Mouse (Mus musculus): ENCODE measurements around the gene Serpine1. TPM values are rescaled to one million over a fixed set of nuclear protein-coding genes. Genes with fewer than 3 reads are reported as not detected.

The Serpine1 gene
- polyA plus RNA-seq, 1 experiment from 2014 or later = 0.14 TPM

GRCm38 (mm10) chr5:137110863-137111262 is 38.8 kb upstream of the Serpine1 start:
- Histone ChIP-seq H3K9ac (ENCODE audit: low read depth, low read length) (no peak overlapping the region), H3K27ac (ENCODE audit: low read depth, low read length) (no peak overlapping the region), H3K4me1 (ENCODE audit: control insufficient read depth, insufficient read depth, low read depth, low read length) (no peaks in the 10 kb centered on the region; the same call in 1 of the 2 replicates), H3K9me3 (ENCODE audit: control insufficient read depth, low read length) (no peaks in the 10 kb centered on the region), H3K4me2 (ENCODE audit: low read length) (no peak overlapping the region), H3K27me3 (replicated peaks; ENCODE audit: control insufficient read depth, insufficient read depth, low read length) (no peaks in the 10 kb centered on the region), H3K4me3 (ENCODE audit: low read length) (no peak overlapping the region), H3K36me3 (ENCODE audit: control insufficient read depth, insufficient read depth, low read length) (no peaks in the 10 kb centered on the region)
- no peak for ATAC-seq
- WGBS = 93% methylated on average over 12 of the region's 12 CpGs

DNA sequence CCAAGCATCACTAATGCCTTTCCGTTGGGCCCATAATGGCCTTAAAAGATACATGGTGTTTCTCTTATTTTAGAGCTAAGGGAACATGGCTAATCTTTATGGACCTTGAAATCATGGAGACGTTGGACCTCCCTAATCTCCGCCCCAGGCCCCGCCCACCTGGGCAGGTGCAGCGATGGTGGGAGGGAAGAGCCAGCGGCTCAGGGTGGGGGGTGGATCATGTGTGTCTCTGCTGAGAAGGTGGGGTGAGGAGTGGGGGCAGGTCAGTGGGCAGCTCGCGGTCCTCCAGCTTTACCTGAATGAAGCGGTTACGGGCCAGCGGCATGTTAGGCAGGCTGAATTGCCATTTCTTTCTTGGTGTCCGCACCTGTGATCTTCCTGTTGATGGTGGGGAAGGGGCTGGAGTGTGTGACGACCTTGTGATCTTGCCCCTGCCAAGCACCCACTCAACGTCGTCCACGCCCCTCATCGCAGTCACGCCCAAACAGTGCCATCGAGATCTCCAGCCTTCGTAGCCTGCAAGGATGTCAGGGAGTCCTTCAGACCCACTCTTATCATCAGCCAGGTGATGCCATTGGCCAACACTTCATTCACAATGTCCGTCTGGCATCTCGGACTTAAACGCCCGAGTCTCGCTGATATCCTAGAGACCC is 38.0 kb upstream of the Serpine1 start:
- 59% methylated on average over 25 of the region's 25 CpGs for WGBS

GRCm38 (mm10) chr5:137108111-137108510 is 36.0 kb upstream of the Serpine1 start:
- 58% methylated on average over 6 of the region's 6 CpGs for WGBS

More for the DNA sequence above, 38.0 kb upstream of the Serpine1 start:
- Histone ChIP-seq H3K27me3 (replicated peaks; ENCODE audit: control insufficient read depth, insufficient read depth, low read length) (no peaks in the 10 kb centered on the region), H3K9me3 (ENCODE audit: control insufficient read depth, low read length) (no peaks in the 10 kb centered on the region), H3K36me3 (ENCODE audit: control insufficient read depth, insufficient read depth, low read length) (no peaks in the 10 kb centered on the region), H3K4me3 (ENCODE audit: low read length) (no peak overlapping the region), H3K4me2 (ENCODE audit: low read length) (no peak overlapping the region), H3K4me1 (ENCODE audit: control insufficient read depth, insufficient read depth, low read depth, low read length) (no peaks in the 10 kb centered on the region), H3K9ac (ENCODE audit: low read depth, low read length) (no peak overlapping the region), H3K27ac (ENCODE audit: low read depth, low read length) (no peak overlapping the region)
- no peak for ATAC-seq

GRCm38 (mm10) chr5:137107670-137108069 is 35.6 kb upstream of the Serpine1 start:
- Histone ChIP-seq H3K9me3 (ENCODE audit: control insufficient read depth, low read length) (no peaks in the 10 kb centered on the region), H3K36me3 (ENCODE audit: control insufficient read depth, insufficient read depth, low read length) (no peaks in the 10 kb centered on the region), H3K9ac (ENCODE audit: low read depth, low read length) (no peak overlapping the region), H3K4me1 (ENCODE audit: control insufficient read depth, insufficient read depth, low read depth, low read length) (no peaks in the 10 kb centered on the region), H3K4me3 (ENCODE audit: low read length) (no peak overlapping the region), H3K27me3 (replicated peaks; ENCODE audit: control insufficient read depth, insufficient read depth, low read length) (no peaks in the 10 kb centered on the region), H3K27ac (ENCODE audit: low read depth, low read length) (no peak overlapping the region), H3K4me2 (ENCODE audit: low read length) (no peak overlapping the region)
- ATAC-seq = no peak
- 81% methylated on average over 8 of the region's 8 CpGs for WGBS

More at GRCm38 (mm10) chr5:137108111-137108510, 36.0 kb upstream of the Serpine1 start:
- Histone ChIP-seq H3K9me3 (ENCODE audit: control insufficient read depth, low read length) (no peaks in the 10 kb centered on the region), H3K27me3 (replicated peaks; ENCODE audit: control insufficient read depth, insufficient read depth, low read length) (no peaks in the 10 kb centered on the region), H3K9ac (ENCODE audit: low read depth, low read length) (no peak overlapping the region), H3K4me1 (ENCODE audit: control insufficient read depth, insufficient read depth, low read depth, low read length) (no peaks in the 10 kb centered on the region), H3K4me3 (ENCODE audit: low read length) (no peak overlapping the region), H3K27ac (ENCODE audit: low read depth, low read length) (no peak overlapping the region), H3K4me2 (ENCODE audit: low read length) (no peak overlapping the region), H3K36me3 (ENCODE audit: control insufficient read depth, insufficient read depth, low read length) (no peaks in the 10 kb centered on the region)
- no peak for ATAC-seq

GRCm38 (mm10) chr5:137107024-137107423 is 35.0 kb upstream of the Serpine1 start:
- ATAC-seq = peak; percentile 63; the same call in 1 of the 2 replicates
- no peaks in the 10 kb centered on the region for H3K9me3 ChIP-seq (ENCODE audit: control insufficient read depth, low read length)
- H3K4me2 ChIP-seq (ENCODE audit: low read length) = peak overlapping the region; percentile 39
- no peak overlapping the region for H3K27ac ChIP-seq (ENCODE audit: low read depth, low read length)
- no peaks in the 10 kb centered on the region for H3K36me3 ChIP-seq (ENCODE audit: control insufficient read depth, insufficient read depth, low read length)
- no peaks in the 10 kb centered on the region for H3K27me3 ChIP-seq (replicated peaks; ENCODE audit: control insufficient read depth, insufficient read depth, low read length)
- H3K9ac ChIP-seq (ENCODE audit: low read depth, low read length) = no peak overlapping the region; the same call in 1 of the 2 replicates
- 3% methylated on average over 6 of the region's 6 CpGs for WGBS
- H3K4me3 ChIP-seq (ENCODE audit: low read length) = no peak overlapping the region
- H3K4me1 ChIP-seq (ENCODE audit: control insufficient read depth, insufficient read depth, low read depth, low read length) = no peaks in the 10 kb centered on the region

DNA sequence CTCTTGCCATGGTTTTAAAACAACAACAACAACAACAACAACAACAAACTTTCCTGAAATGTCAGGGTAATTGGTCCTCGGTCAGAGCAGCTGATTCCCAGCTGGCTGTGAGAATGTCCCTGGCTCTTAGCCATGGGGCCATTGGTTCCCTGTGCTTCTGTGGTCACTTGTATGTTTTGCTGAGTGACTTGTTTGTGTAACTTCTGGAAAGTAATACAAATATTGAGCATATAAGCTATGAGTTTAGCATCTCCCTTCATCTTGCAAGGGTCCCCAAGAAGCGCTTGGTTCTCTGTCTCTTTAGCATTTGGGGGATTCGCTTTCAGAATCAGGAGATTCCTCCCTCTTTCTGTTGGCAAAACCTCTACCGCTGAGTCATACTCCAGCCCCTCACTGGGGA is 34.4 kb upstream of the Serpine1 start:
- 76% methylated on average over 4 of the region's 4 CpGs for WGBS
- Histone ChIP-seq H3K27ac (ENCODE audit: low read depth, low read length) (no peak overlapping the region), H3K27me3 (replicated peaks; ENCODE audit: control insufficient read depth, insufficient read depth, low read length) (no peaks in the 10 kb centered on the region), H3K36me3 (ENCODE audit: control insufficient read depth, insufficient read depth, low read length) (no peaks in the 10 kb centered on the region), H3K9me3 (ENCODE audit: control insufficient read depth, low read length) (no peaks in the 10 kb centered on the region), H3K4me1 (ENCODE audit: control insufficient read depth, insufficient read depth, low read depth, low read length) (no peaks in the 10 kb centered on the region), H3K4me2 (ENCODE audit: low read length) (no peak overlapping the region), H3K9ac (ENCODE audit: low read depth, low read length) (no peak overlapping the region), H3K4me3 (ENCODE audit: low read length) (no peak overlapping the region)
- ATAC-seq = no peak

- Histone ChIP-seq H3K36me3 (ENCODE audit: control insufficient read depth, insufficient read depth, low read length) (no peaks in the 10 kb centered on the region), H3K4me1 (ENCODE audit: control insufficient read depth, insufficient read depth, low read depth, low read length) (no peaks in the 10 kb centered on the region), H3K27ac (ENCODE audit: low read depth, low read length) (no peak overlapping the region), H3K4me2 (ENCODE audit: low read length) (no peak overlapping the region), H3K27me3 (replicated peaks; ENCODE audit: control insufficient read depth, insufficient read depth, low read length) (no peaks in the 10 kb centered on the region), H3K9ac (ENCODE audit: low read depth, low read length) (no peak overlapping the region), H3K9me3 (ENCODE audit: control insufficient read depth, low read length) (no peaks in the 10 kb centered on the region), H3K4me3 (ENCODE audit: low read length) (no peak overlapping the region)
- 98% methylated on average over 2 of the region's 2 CpGs for WGBS
- ATAC-seq = no peak
Observed at GRCm38 (mm10) chr5:137103969-137104368, 31.9 kb upstream of the Serpine1 start.

DNA sequence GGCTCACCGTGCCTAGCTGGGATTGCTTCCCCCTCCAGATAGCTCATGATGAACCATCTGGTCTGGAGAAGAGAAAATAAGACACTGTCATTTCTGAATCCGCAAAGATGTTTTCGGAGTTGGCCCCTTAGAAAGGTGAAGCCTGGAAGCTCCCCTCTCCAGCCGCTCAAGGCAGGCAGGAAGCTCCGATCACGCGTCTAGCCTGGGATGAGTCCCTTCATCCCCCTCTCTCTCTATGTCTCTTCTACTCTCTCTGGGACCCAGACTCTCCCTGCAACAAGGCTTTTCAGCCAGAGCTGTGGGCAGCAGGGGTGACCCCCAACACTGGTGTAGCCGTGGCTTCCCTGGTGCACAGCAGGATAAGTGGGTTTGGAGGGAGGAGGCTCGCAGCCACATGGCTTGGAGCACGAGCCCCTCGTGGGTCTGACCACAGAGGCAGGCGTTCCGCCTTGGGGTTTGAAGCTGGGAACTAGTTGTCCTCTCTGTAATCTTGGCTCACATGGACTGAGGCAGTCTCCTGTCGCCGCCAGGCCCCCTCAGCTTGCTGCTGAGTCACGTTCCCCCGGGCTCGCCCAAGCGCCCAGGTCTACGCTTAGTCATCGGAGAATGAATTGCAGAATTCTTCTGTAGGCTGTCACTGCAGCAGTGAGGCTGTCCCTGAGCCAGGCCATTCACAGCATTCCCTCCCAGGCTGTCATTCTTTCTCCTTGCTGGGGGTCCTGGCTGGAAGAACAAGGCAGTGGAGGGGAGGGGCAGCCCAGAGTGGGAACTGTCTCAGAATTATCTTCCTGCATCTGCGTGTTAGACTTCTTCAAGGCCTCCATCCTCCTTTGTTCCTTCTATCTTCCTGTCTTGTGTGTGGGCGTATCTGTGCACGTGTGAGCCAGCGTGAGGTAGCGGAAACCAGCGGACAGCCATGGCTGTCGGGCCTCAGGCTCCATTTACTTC is 30.8 kb upstream of the Serpine1 start:
- Histone ChIP-seq H3K9me3 (ENCODE audit: control insufficient read depth, low read length) (no peaks in the 10 kb centered on the region), H3K4me2 (ENCODE audit: low read length) (no peak overlapping the region; the same call in 1 of the 2 replicates), H3K4me3 (ENCODE audit: low read length) (no peak overlapping the region), H3K4me1 (ENCODE audit: control insufficient read depth, insufficient read depth, low read depth, low read length) (no peaks in the 10 kb centered on the region), H3K27me3 (replicated peaks; ENCODE audit: control insufficient read depth, insufficient read depth, low read length) (no peaks in the 10 kb centered on the region), H3K27ac (ENCODE audit: low read depth, low read length) (no peak overlapping the region), H3K9ac (ENCODE audit: low read depth, low read length) (no peak overlapping the region), H3K36me3 (ENCODE audit: control insufficient read depth, insufficient read depth, low read length) (no peaks in the 10 kb centered on the region)
- WGBS = 60% methylated on average over 28 of the region's 28 CpGs
- ATAC-seq = no peak

DNA sequence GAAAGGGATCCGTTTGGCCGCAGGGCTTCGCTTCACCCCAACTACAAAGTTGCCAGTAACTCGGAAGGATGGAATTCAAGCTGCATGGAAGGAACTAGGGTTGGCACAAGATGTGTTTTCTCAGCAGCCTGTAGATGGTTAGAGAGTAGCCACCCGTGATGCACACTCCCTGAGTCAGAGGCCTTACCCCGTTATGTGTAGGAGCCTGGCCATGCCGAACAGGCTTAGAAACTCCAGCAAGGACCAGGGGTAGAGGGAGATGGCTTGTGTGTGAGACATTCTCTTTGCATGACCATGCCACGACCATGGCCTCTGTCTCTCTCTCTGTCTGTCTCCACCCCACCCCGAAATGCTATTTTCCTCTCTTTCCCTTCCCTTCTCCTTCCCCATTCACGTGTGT is 30.0 kb upstream of the Serpine1 start:
- no peak for ATAC-seq
- H3K9me3 ChIP-seq (ENCODE audit: control insufficient read depth, low read length) = no peaks in the 10 kb centered on the region
- no peaks in the 10 kb centered on the region for H3K27me3 ChIP-seq (replicated peaks; ENCODE audit: control insufficient read depth, insufficient read depth, low read length)
- no peaks in the 10 kb centered on the region for H3K4me1 ChIP-seq (ENCODE audit: control insufficient read depth, insufficient read depth, low read depth, low read length)
- no peak overlapping the region for H3K4me2 ChIP-seq (ENCODE audit: low read length)
- 79% methylated on average over 10 of the region's 10 CpGs for WGBS
- H3K4me3 ChIP-seq (ENCODE audit: low read length) = no peak overlapping the region
- no peaks in the 10 kb centered on the region for H3K36me3 ChIP-seq (ENCODE audit: control insufficient read depth, insufficient read depth, low read length)
- H3K9ac ChIP-seq (ENCODE audit: low read depth, low read length) = no peak overlapping the region
- H3K27ac ChIP-seq (ENCODE audit: low read depth, low read length) = no peak overlapping the region
